Mouse (Mus musculus) embryonic facial prominence, embryonic 15.5 days (tissue): Measurements from ENCODE around the gene Sept12. TPM values are rescaled to one million over a fixed set of nuclear protein-coding genes. Genes with fewer than 3 reads are reported as not detected.

Experiments
- ATAC-seq: fragments of 200-750 bp; cut with Nextera tagmentation; 2 replicates; pipeline ENCODE4 v1.8.0; 2017; ENCODE audit warnings: low read depth, moderate TSS enrichment; ENCODE audit not compliant: insufficient number of reproducible peaks, low FRiP score, low TSS enrichment
- H3K27ac ChIP-seq: fragments of 300-500 bp; sonication (generic); replicated peaks from 2 replicates; pipeline ENCODE4 v1.5.1; 2015; ENCODE audit warnings: mild to moderate bottlenecking, inconsistent platforms
- H3K27me3 ChIP-seq: fragments of 300-500 bp; sonication (generic); 2 replicates; pipeline ENCODE4 v1.6.1; 2015; ENCODE audit warnings: inconsistent platforms
- H3K36me3 ChIP-seq: fragments of 300-500 bp; sonication (generic); 2 replicates; pipeline ENCODE4 v1.6.1; 2015; ENCODE audit warnings: mild to moderate bottlenecking, inconsistent platforms
- H3K4me1 ChIP-seq: fragments of 300-500 bp; sonication (generic); 2 replicates; pipeline ENCODE4 v1.6.1; 2015; ENCODE audit warnings: inconsistent platforms
- H3K4me2 ChIP-seq: fragments of 300-500 bp; sonication (generic); replicated peaks from 2 replicates; pipeline ENCODE4 v1.6.1; 2015; ENCODE audit warnings: mild to moderate bottlenecking, inconsistent platforms
- H3K4me3 ChIP-seq: fragments of 300-500 bp; sonication (generic); replicated peaks from 2 replicates; pipeline ENCODE4 v1.5.1; 2015; ENCODE audit warnings: mild to moderate bottlenecking, inconsistent platforms
- H3K9ac ChIP-seq: fragments of 300-500 bp; sonication (generic); 2 replicates; pipeline ENCODE4 v1.6.1; 2015; ENCODE audit warnings: inconsistent platforms
- H3K9me3 ChIP-seq: fragments of 300-500 bp; sonication (generic); replicated peaks from 2 replicates; pipeline ENCODE4 v1.6.1; 2016; ENCODE audit warnings: inconsistent platforms
- WGBS: fragments of 180-500 bp; shearing (Covaris S2); methylation state at CpG from one replicate; pipeline ENCODE4 v1.1.7; 2015; 5-methylcytosine and 5-hydroxymethylcytosine counted together
- polyA plus RNA-seq: library from polyadenylated mRNA; unstranded; fragments of >200 nt; fragmentation: Nextera tagmentation; extraction: Ambion mirVana; gene quantifications from 2 replicates; pipeline ENCODE4 v1.2.1, GENCODE M21; 2015

Gene Sept12
- polyA plus RNA-seq = not detected in 2 replicates

GRCm38 (mm10) chr16:4997553-4997952 lies at the start of gene Sept12:
Gene Sept12 (minus strand): TSS chr16:4997852.
- 43% methylated on average over 3 of the region's 3 CpGs for WGBS
- Histone ChIP-seq H3K4me3 (no peak within 1 kb of the TSS), H3K4me2 (no peak within 1 kb of the TSS), H3K9me3 (no peaks in the 10 kb centered on the region), H3K4me1 (no peaks in the 10 kb centered on the region), H3K36me3 (no peaks in the 10 kb centered on the region), H3K9ac (no peak within 1 kb of the TSS), H3K27ac (no peak within 1 kb of the TSS), H3K27me3 (no peaks in the 10 kb centered on the region)
- no peak for ATAC-seq

- 94% methylated on average over 3 of the region's 3 CpGs for WGBS
- Histone ChIP-seq H3K27ac (no peak overlapping the region), H3K4me1 (peaks cover 18% of the 10 kb centered on the region), H3K9me3 (no peaks in the 10 kb centered on the region), H3K9ac (no peak overlapping the region), H3K27me3 (no peaks in the 10 kb centered on the region), H3K4me3 (no peak overlapping the region), H3K4me2 (no peak overlapping the region), H3K36me3 (peaks cover 72% of the 10 kb centered on the region)
- no peak for ATAC-seq
Measured at GRCm38 (mm10) chr16:5045322-5045721, 47.7 kb upstream of the Sept12 start.

- H3K4me2 ChIP-seq = no peak overlapping the region
- H3K9ac ChIP-seq = no peak overlapping the region
- H3K27me3 ChIP-seq = no peaks in the 10 kb centered on the region
- H3K4me1 ChIP-seq = no peaks in the 10 kb centered on the region
- no peaks in the 10 kb centered on the region for H3K9me3 ChIP-seq
- peaks cover 97% of the 10 kb centered on the region for H3K36me3 ChIP-seq
- ATAC-seq = no peak
- H3K4me3 ChIP-seq = no peak overlapping the region
- 66% methylated on average over 5 of the region's 5 CpGs for WGBS
- H3K27ac ChIP-seq = no peak overlapping the region
Measured at GRCm38 (mm10) chr16:5036649-5037234, 39.1 kb upstream of the Sept12 start.

- Histone ChIP-seq H3K9me3 (no peaks in the 10 kb centered on the region), H3K27ac (no peak overlapping the region), H3K4me2 (no peak overlapping the region), H3K27me3 (no peaks in the 10 kb centered on the region), H3K9ac (no peak overlapping the region), H3K4me3 (no peak overlapping the region), H3K36me3 (peaks cover 97% of the 10 kb centered on the region), H3K4me1 (no peaks in the 10 kb centered on the region)
- 98% methylated on average over 3 of the region's 3 CpGs for WGBS
- ATAC-seq = no peak
Measured at GRCm38 (mm10) chr16:5035591-5035990, 37.9 kb upstream of the Sept12 start.

GRCm38 (mm10) chr16:5029847-5030246 lies 32.2 kb upstream of the Sept12 start:
- Histone ChIP-seq H3K27me3 (no peaks in the 10 kb centered on the region), H3K9me3 (no peaks in the 10 kb centered on the region), H3K4me1 (no peaks in the 10 kb centered on the region), H3K36me3 (peaks cover 99% of the 10 kb centered on the region), H3K4me2 (no peak overlapping the region), H3K4me3 (no peak overlapping the region), H3K9ac (no peak overlapping the region), H3K27ac (no peak overlapping the region)
- no peak for ATAC-seq
- 67% methylated on average over 2 of the region's 2 CpGs for WGBS

DNA sequence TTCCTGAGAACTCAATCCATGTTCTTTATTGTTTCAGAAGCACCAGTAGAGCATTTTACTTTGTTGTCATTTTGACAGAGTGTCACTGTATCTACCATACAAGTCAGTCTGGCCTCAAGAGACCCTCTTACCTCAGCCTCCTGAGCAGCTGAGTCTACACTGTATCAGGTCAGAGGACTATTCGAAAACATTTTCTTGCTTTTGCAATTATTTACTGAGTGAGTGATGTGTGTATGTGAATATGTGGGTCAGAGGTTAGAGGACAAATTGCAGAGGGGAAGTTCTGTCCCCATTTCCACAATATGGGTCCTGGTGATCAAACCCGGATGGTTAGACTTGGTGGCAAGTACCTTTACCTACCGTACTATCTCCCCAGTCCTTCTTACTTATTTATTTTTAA lies 26.4 kb upstream of the Sept12 start:
- Histone ChIP-seq H3K4me1 (no peaks in the 10 kb centered on the region), H3K9ac (no peak overlapping the region), H3K36me3 (peaks cover 97% of the 10 kb centered on the region), H3K4me2 (no peak overlapping the region), H3K9me3 (no peaks in the 10 kb centered on the region), H3K27me3 (no peaks in the 10 kb centered on the region), H3K27ac (no peak overlapping the region), H3K4me3 (no peak overlapping the region)
- 96% methylated on average over 3 of the region's 3 CpGs for WGBS
- ATAC-seq = no peak

GRCm38 (mm10) chr16:5014578-5014977 lies 16.9 kb upstream of the Sept12 start:
- WGBS = 85% methylated on average over 4 of the region's 4 CpGs
- Histone ChIP-seq H3K27ac (0 out of 2 replicates have a peak overlapping the region, but pooled peaks have one; percentile 17), H3K27me3 (no peaks in the 10 kb centered on the region), H3K9ac (no peak overlapping the region), H3K36me3 (peaks cover 55% of the 10 kb centered on the region), H3K4me1 (peaks cover 11% of the 10 kb centered on the region), H3K4me3 (no peak overlapping the region), H3K4me2 (no peak overlapping the region), H3K9me3 (no peaks in the 10 kb centered on the region)
- no peak for ATAC-seq

GRCm38 (mm10) chr16:5013054-5013838 lies 15.6 kb upstream of the Sept12 start, which contains the start of gene Rogdi:
Gene Rogdi (minus strand): TSS chr16:5013553.
- Histone ChIP-seq H3K27me3 (no peaks in the 10 kb centered on the region), H3K4me2 (peak within 1 kb of the TSS; percentile 82), H3K36me3 (peaks cover 41% of the 10 kb centered on the region), H3K27ac (peak within 1 kb of the TSS; percentile 59; the same call in 1 of the 2 replicates), H3K9ac (peak within 1 kb of the TSS; percentile 55), H3K4me3 (peak within 1 kb of the TSS; percentile 73), H3K9me3 (no peaks in the 10 kb centered on the region), H3K4me1 (peaks cover 11% of the 10 kb centered on the region)
- ATAC-seq = peak; percentile 97
- WGBS = under 1% methylated on average over 63 of the region's 63 CpGs

DNA sequence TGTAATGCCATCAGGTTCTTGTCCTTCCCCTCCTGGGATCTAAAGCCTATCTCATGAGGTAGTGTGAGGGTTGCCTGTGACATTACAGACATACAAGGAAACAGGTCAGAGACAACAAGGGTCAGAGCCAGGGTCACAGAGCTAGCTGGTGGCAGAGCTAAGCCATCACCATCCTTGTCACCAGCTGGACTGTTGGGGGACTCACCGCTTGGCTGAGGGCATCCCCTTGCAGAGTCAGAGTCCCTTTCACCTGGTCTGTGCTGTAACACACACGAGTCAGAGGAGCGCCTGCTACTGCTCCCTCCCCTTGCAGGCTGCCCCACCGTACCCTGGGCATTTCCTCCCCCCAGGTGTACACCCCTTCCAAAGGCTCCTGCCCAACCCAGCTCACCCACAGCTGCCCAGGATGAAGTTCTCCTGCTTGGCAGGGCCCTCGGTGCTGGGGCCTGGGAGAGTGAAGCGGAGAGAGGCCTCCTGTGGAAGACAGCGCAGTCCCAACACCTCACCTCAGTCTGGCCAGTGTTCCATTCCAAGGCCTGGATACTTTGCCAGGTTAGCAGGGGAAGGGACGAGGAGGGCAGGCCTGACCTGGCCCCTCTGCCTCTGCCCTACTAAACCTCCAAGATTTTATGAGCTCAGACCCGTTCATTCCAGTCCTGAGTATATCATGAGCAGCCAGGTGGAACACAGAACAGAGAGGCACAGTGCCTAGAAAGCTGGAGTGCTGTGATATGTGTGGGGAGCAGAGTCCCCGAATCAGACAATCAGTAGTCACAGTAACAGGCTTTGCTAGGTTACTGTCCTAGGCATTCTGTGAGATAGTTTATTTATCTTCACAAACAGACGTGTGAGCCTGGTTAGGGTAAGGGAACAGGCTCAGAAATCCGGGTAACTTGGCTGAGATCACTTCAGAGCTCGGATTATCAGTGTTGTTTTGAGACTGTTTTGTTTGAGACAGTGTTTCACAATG lies 14.7 kb upstream of the Sept12 start:
- H3K4me2 ChIP-seq = peak overlapping the region; percentile 82
- no peaks in the 10 kb centered on the region for H3K27me3 ChIP-seq
- H3K4me3 ChIP-seq = peak overlapping the region; percentile 73
- WGBS = 50% methylated on average over 13 of the region's 13 CpGs
- peak overlapping the region; percentile 4; the same call in 1 of the 2 replicates for H3K9ac ChIP-seq
- H3K27ac ChIP-seq = no peak overlapping the region
- peaks cover 32% of the 10 kb centered on the region for H3K36me3 ChIP-seq
- no peak for ATAC-seq
- H3K4me1 ChIP-seq = peaks cover 11% of the 10 kb centered on the region
- no peaks in the 10 kb centered on the region for H3K9me3 ChIP-seq

DNA sequence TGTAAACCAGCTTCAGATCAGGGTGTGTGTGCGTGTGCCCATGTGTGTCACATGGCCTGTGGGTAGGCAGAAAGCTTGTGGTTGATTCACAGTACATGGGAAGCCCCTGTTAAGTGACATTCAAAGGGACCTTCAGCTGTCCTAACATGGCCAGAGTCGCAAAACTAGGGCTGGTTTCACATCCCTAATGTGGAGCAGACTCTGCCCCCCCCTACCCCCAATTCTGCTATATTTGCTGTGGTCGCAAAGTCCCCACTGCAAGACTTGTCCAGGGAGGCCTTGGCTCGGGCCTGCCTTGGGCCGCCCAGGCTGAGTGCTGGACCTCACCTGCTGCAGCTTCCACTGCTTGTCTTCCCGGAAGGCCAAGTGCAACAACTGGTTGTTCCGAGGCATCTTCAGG lies 13.6 kb upstream of the Sept12 start:
- Histone ChIP-seq H3K36me3 (peaks cover 22% of the 10 kb centered on the region), H3K27ac (no peak overlapping the region), H3K4me2 (no peak overlapping the region), H3K27me3 (no peaks in the 10 kb centered on the region), H3K9ac (no peak overlapping the region), H3K4me3 (no peak overlapping the region), H3K4me1 (peaks cover 11% of the 10 kb centered on the region), H3K9me3 (no peaks in the 10 kb centered on the region)
- WGBS = 84% methylated on average over 7 of the region's 7 CpGs
- ATAC-seq = no peak
